ENCODE assay signal across 27 mouse cellular contexts in genomic region chr6:128254551-128254950, GRCm38 (mm10). TPM values are rescaled to one million over a fixed set of nuclear protein-coding genes. Genes with fewer than 3 reads are reported as not detected.
DNase-seq lines count a peak whose midpoint lies in the region; ATAC-seq and TF ChIP-seq lines count a peak whose summit lies in the region.
"Had no signal": no experiment of that assay in that cellular context is flagged by ENCODE, and none has a peak within 500 bp of the region (broad histone marks: within the 10 kb centered on the region; RNA-seq: fewer than 3 reads in every experiment).

No protein-coding gene starts in this region.

- H3K4me1 ChIP-seq in ES-E14 (ENCODE audit: control insufficient read depth in 2 of 2, insufficient read depth in 2 of 2, low read length in 2 of 2, poor library complexity in 1 of 2): peaks cover 0 to 26% of the 10 kb centered on the region in 2 experiments; a peak in 2 of 4 replicates
- H3K4me1 ChIP-seq: embryonic facial prominence, embryonic 12.5 days; forebrain, embryonic 12.5 days; hindbrain, embryonic 12.5 days had no signal

- in situ Hi-C loops in ES-E14 (cut with MboI; ENCODE audit: low sequenced_read_pairs in 2 of 2, unreplicated experiment in 2 of 2): no loop called here

- H3K27ac ChIP-seq in gastrocnemius, adult 2 months: peak overlapping the region; percentile 89
- H3K27ac ChIP-seq in ES-E14 (ENCODE audit: insufficient read depth, low read depth, low read length, poor library complexity, severe bottlenecking): no peak overlapping the region
- H3K27ac ChIP-seq: embryonic facial prominence, embryonic 12.5 days; embryonic facial prominence, embryonic 15.5 days; forebrain, embryonic 12.5 days; hindbrain, embryonic 12.5 days had no signal

- no peak overlapping the region for H3K9ac ChIP-seq in ES-E14 (ENCODE audit: insufficient read depth, low read depth, low read length, poor library complexity, severe bottlenecking)
- H3K9ac ChIP-seq: embryonic facial prominence, embryonic 12.5 days; embryonic facial prominence, embryonic 15.5 days; forebrain, embryonic 12.5 days; forebrain, postnatal 0 days; hindbrain, embryonic 12.5 days had no signal

- DNase-seq in gastrocnemius, adult 2 months: no peak
- no peak for DNase-seq in gastrocnemius, postnatal 10 days
- DNase-seq in ES-E14 (ENCODE audit: low read depth, low spot score) (peak; percentile 60), ZHBTc4 (ENCODE audit: low read depth, low spot score) (peak; percentile 84)
- no peak for DNase-seq in heart, adult 11 months
- no peak for DNase-seq in cerebellum, adult 9-11 months
- DNase-seq: adrenal gland, adult 8-10 months; adrenal gland, postnatal 25 days; B cell, adult 2 months; cerebellum, adult 18-20 months; cerebellum, postnatal 25 days; forebrain, postnatal 0 days; gastrocnemius, postnatal 36 days; kidney, adult 18-20 months; kidney, adult 9 months had no signal

- H3K9me3 ChIP-seq in ES-E14 (ENCODE audit: control insufficient read depth, insufficient read depth, low read depth, low read length): no peaks in the 10 kb centered on the region
- H3K9me3 ChIP-seq: embryonic facial prominence, embryonic 12.5 days; embryonic facial prominence, embryonic 15.5 days; forebrain, embryonic 12.5 days; hindbrain, embryonic 12.5 days had no signal

- ATAC-seq in erythroblast, adult 5-6 weeks (replicated peaks; ENCODE audit: low FRiP score, poor library complexity, severe bottlenecking): no peak
- ATAC-seq: forebrain, postnatal 0 days; hindbrain, embryonic 16.5 days had no signal

- no peak for TF ChIP-seq CTCF in gastrocnemius, adult 2 months (IDR thresholded peaks at IDR 0.05)

- intact Hi-C loops in gastrocnemius, adult 2 months (cut with DNase I): loop anchor here (5.0 kb wide), 1 partner anchor 48 kb away; the partner anchor contains the start of gene Tead4

- peaks cover 2% of the 10 kb centered on the region; the same call in 1 of the 2 replicates for H3K36me3 ChIP-seq in ES-E14 (ENCODE audit: control insufficient read depth, insufficient read depth, low read length, poor library complexity, severe bottlenecking)
- H3K36me3 ChIP-seq: embryonic facial prominence, embryonic 12.5 days; embryonic facial prominence, embryonic 15.5 days; forebrain, embryonic 12.5 days; hindbrain, embryonic 12.5 days had no signal

- H3K4me3 ChIP-seq in gastrocnemius, adult 2 months: no peak overlapping the region
- no peak overlapping the region for H3K4me3 ChIP-seq in ES-E14 (ENCODE audit: insufficient read depth in 1 of 2, low read depth in 1 of 2, low read length in 2 of 2, poor library complexity in 1 of 2, severe bottlenecking in 1 of 2)
- H3K4me3 ChIP-seq: embryonic facial prominence, embryonic 12.5 days; embryonic facial prominence, embryonic 15.5 days; erythroblast, embryonic 14.5 days; forebrain, embryonic 12.5 days; hindbrain, embryonic 12.5 days had no signal

TF ChIP-seq in ES-E14, 5 proteins besides CTCF, POLR2A, EP300 and RAD21:
- TF ChIP-seq ZNF384 (IDR thresholded peaks at IDR 0.05; ENCODE audit: low read depth, low read length): no peak
- TF ChIP-seq HCFC1 (IDR thresholded peaks at IDR 0.05; ENCODE audit: borderline replicate concordance, insufficient read depth, low read length): no peak
- TF ChIP-seq MAFK (IDR thresholded peaks at IDR 0.05; ENCODE audit: insufficient read depth, low read depth, low read length): no peak
- no peak for TF ChIP-seq ZC3H11A (IDR thresholded peaks at IDR 0.05; ENCODE audit: borderline replicate concordance, low read depth, low read length)
- TF ChIP-seq CHD2 (IDR thresholded peaks at IDR 0.05; ENCODE audit: low read depth, low read length): no peak

RNA-seq across cellular contexts. Expression of gene Tead4, which starts 46.1 kb away (rescaled TPM):
- total RNA-seq in gastrocnemius, adult 2 months (2021): 1 to 10 TPM; 7.6 to 8.1 TPM
- total RNA-seq in gastrocnemius, postnatal 10 days (2021): 10 to 100 TPM; 13.2 to 14.5 TPM
- 5.6 and 6.8 TPM in 2 replicates for total RNA-seq in ES-E14 (2012; rRNA removed)
- total RNA-seq in erythroblast, adult 5-6 weeks (2015; ENCODE audit: low replicate concordance): not detected in 2 replicates
- total RNA-seq in erythroblast, adult 5-6 weeks (2017; ENCODE audit: low replicate concordance): not detected in 2 replicates
- total RNA-seq: CH12.LX; common myeloid progenitor, adult 5-6 weeks; granulocyte monocyte progenitor cell, adult 5-6 weeks; hematopoietic stem cell, adult 5-6 weeks; MEL had no signal

Comparison
In these comparisons a context has a peak if more than half of its experiments do, and no peak if none do; other contexts are left out.
1. DNase-seq: peak in ES-E14 (single experiment) and ZHBTc4 (single experiment); none in gastrocnemius, adult 2 months (single experiment), gastrocnemius, postnatal 10 days (single experiment), heart, adult 11 months (single experiment) and cerebellum, adult 9-11 months (single experiment).